Mouse (Mus musculus) hindbrain, embryonic 16.5 days (tissue): ENCODE results near the gene Trpm5. TPM values are rescaled to one million over a fixed set of nuclear protein-coding genes. Genes with fewer than 3 reads are reported as not detected.

ENCODE experiments used
- ATAC-seq: fragments of 200-750 bp; cut with Nextera tagmentation; 2 replicates; pipeline ENCODE4 v1.8.0; 2017; ENCODE audit warnings: moderate TSS enrichment, moderate library complexity
- H3K27ac ChIP-seq: fragments of 300-500 bp; sonication (generic); 2 replicates; pipeline ENCODE4 v1.5.1; 2014; ENCODE audit warnings: low read depth, mild to moderate bottlenecking, control low read depth, low read length, moderate library complexity
- H3K27me3 ChIP-seq: fragments of 300-500 bp; sonication (generic); replicated peaks from 2 replicates; pipeline ENCODE4 v1.6.1; 2014; ENCODE audit warnings: low read length; ENCODE audit not compliant: control insufficient read depth, insufficient read depth
- H3K36me3 ChIP-seq: fragments of 300-500 bp; sonication (generic); 2 replicates; pipeline ENCODE4 v1.6.1; 2014; ENCODE audit warnings: mild to moderate bottlenecking, low read length, moderate library complexity, mixed read lengths; ENCODE audit not compliant: control insufficient read depth, insufficient read depth
- H3K4me1 ChIP-seq: fragments of 300-500 bp; sonication (generic); 2 replicates; pipeline ENCODE4 v1.6.1; 2014; ENCODE audit warnings: low read depth, low read length; ENCODE audit not compliant: control insufficient read depth, insufficient read depth
- H3K4me2 ChIP-seq: fragments of 300-500 bp; sonication (generic); 2 replicates; pipeline ENCODE4 v1.6.1; 2014; ENCODE audit warnings: mild to moderate bottlenecking, low read length, control low read depth, moderate library complexity
- H3K4me3 ChIP-seq: fragments of 300-500 bp; sonication (generic); 2 replicates; pipeline ENCODE4 v1.5.1; 2014; ENCODE audit warnings: mild to moderate bottlenecking, low read length, control low read depth, moderate library complexity
- H3K9ac ChIP-seq: fragments of 300-500 bp; sonication (generic); 2 replicates; pipeline ENCODE4 v1.6.1; 2014; ENCODE audit warnings: low read depth, mild to moderate bottlenecking, control low read depth, low read length, moderate library complexity
- H3K9me3 ChIP-seq: fragments of 300-500 bp; sonication (generic); 2 replicates; pipeline ENCODE4 v1.6.1; 2014; ENCODE audit warnings: mild to moderate bottlenecking, low read length, moderate library complexity; ENCODE audit not compliant: control insufficient read depth
- WGBS: fragments of 180-500 bp; shearing (Covaris S2); extraction: QIAGEN DNeasy Blood & Tissue Kit; methylation state at CpG from one replicate; pipeline ENCODE4 v1.1.7; 2014; 5-methylcytosine and 5-hydroxymethylcytosine counted together
- polyA plus RNA-seq: library from polyadenylated mRNA; unstranded; fragments of >200 nt; fragmentation: Nextera tagmentation; extraction: Ambion mirVana; gene quantifications from 2 replicates; pipeline ENCODE4 v1.2.1, GENCODE M21; 2015

Gene Trpm5
- polyA plus RNA-seq, 1 experiment from 2014 or later, result 2.1 TPM

GRCm38 (mm10) chr7:143057667-143058220 is 36.7 kb downstream of the Trpm5 start:
- 0 out of 2 replicates have a peak overlapping the region, but pooled peaks have one; percentile 55 for H3K27ac ChIP-seq
- H3K4me2 ChIP-seq, result no peak overlapping the region
- no peaks in the 10 kb centered on the region for H3K9me3 ChIP-seq
- peaks cover 7% of the 10 kb centered on the region; the same call in 1 of the 2 replicates for H3K36me3 ChIP-seq
- no peak for ATAC-seq
- WGBS, result 86% methylated on average over 9 of the region's 9 CpGs
- H3K27me3 ChIP-seq, result no peaks in the 10 kb centered on the region
- H3K4me3 ChIP-seq, result no peak overlapping the region
- H3K9ac ChIP-seq, result no peak overlapping the region
- peaks cover 45% of the 10 kb centered on the region for H3K4me1 ChIP-seq

- Histone ChIP-seq H3K4me2 (no peak overlapping the region), H3K9ac (no peak overlapping the region), H3K9me3 (no peaks in the 10 kb centered on the region), H3K4me1 (peaks cover 49% of the 10 kb centered on the region), H3K27me3 (no peaks in the 10 kb centered on the region), H3K4me3 (no peak overlapping the region), H3K27ac (no peak overlapping the region), H3K36me3 (peaks cover 4% of the 10 kb centered on the region; the same call in 1 of the 2 replicates)
- ATAC-seq, result no peak
- WGBS, result 88% methylated on average over 5 of the region's 5 CpGs
Observed at GRCm38 (mm10) chr7:143057023-143057422, 37.4 kb downstream of the Trpm5 start.

GRCm38 (mm10) chr7:143055499-143056186 is 38.8 kb downstream of the Trpm5 start:
- 69% methylated on average over 11 of the region's 11 CpGs for WGBS

GRCm38 (mm10) chr7:143055001-143055400 is 39.4 kb downstream of the Trpm5 start:
- Histone ChIP-seq H3K4me1 (peaks cover 51% of the 10 kb centered on the region), H3K27ac (peak overlapping the region; percentile 18; the same call in 1 of the 2 replicates), H3K4me2 (peak overlapping the region; percentile 93), H3K9me3 (no peaks in the 10 kb centered on the region), H3K36me3 (peaks cover 1% of the 10 kb centered on the region; the same call in 1 of the 2 replicates), H3K9ac (peak overlapping the region; percentile 81), H3K4me3 (peak overlapping the region; percentile 86), H3K27me3 (no peaks in the 10 kb centered on the region)
- ATAC-seq, result no peak
- WGBS, result 87% methylated on average over 3 of the region's 3 CpGs

More at GRCm38 (mm10) chr7:143055499-143056186, 38.8 kb downstream of the Trpm5 start:
- Histone ChIP-seq H3K9me3 (no peaks in the 10 kb centered on the region), H3K4me2 (peak overlapping the region; percentile 93), H3K27me3 (no peaks in the 10 kb centered on the region), H3K4me3 (peak overlapping the region; percentile 86), H3K9ac (no peak overlapping the region), H3K4me1 (peaks cover 51% of the 10 kb centered on the region), H3K27ac (peak overlapping the region; percentile 40), H3K36me3 (peaks cover 4% of the 10 kb centered on the region; the same call in 1 of the 2 replicates)
- ATAC-seq, result no peak

- H3K4me3 ChIP-seq, result peak overlapping the region; percentile 86
- no peak for ATAC-seq
- no peaks in the 10 kb centered on the region for H3K36me3 ChIP-seq
- H3K4me2 ChIP-seq, result peak overlapping the region; percentile 93
- peaks cover 51% of the 10 kb centered on the region for H3K4me1 ChIP-seq
- 33% methylated on average over 3 of the region's 3 CpGs for WGBS
- peak overlapping the region; percentile 81 for H3K9ac ChIP-seq
- H3K9me3 ChIP-seq, result no peaks in the 10 kb centered on the region
- peak overlapping the region; percentile 78; the same call in 1 of the 2 replicates for H3K27ac ChIP-seq
- H3K27me3 ChIP-seq, result no peaks in the 10 kb centered on the region
Observed at GRCm38 (mm10) chr7:143054612-143054965, 39.9 kb downstream of the Trpm5 start.

GRCm38 (mm10) chr7:143053961-143054611 is 40.4 kb downstream of the Trpm5 start:
- ATAC-seq, result peak; percentile 25; the same call in 1 of the 2 replicates
- Histone ChIP-seq H3K4me1 (peaks cover 49% of the 10 kb centered on the region), H3K9ac (peak overlapping the region; percentile 81), H3K4me2 (peak overlapping the region; percentile 93), H3K36me3 (no peaks in the 10 kb centered on the region), H3K9me3 (no peaks in the 10 kb centered on the region), H3K27ac (peak overlapping the region; percentile 78), H3K27me3 (no peaks in the 10 kb centered on the region), H3K4me3 (peak overlapping the region; percentile 86)
- WGBS, result 53% methylated on average over 11 of the region's 11 CpGs

- Histone ChIP-seq H3K9me3 (no peaks in the 10 kb centered on the region), H3K4me3 (peak overlapping the region; percentile 86), H3K36me3 (no peaks in the 10 kb centered on the region), H3K4me1 (peaks cover 42% of the 10 kb centered on the region), H3K27ac (peak overlapping the region; percentile 78), H3K27me3 (no peaks in the 10 kb centered on the region), H3K4me2 (peak overlapping the region; percentile 93), H3K9ac (peak overlapping the region; percentile 81)
- peak; percentile 83 for ATAC-seq
- WGBS, result 0% methylated on average over 38 of the region's 46 CpGs
Observed at GRCm38 (mm10) chr7:143053008-143053899, 41.2 kb downstream of the Trpm5 start.

- H3K4me2 ChIP-seq, result peak within 1 kb of the TSS; percentile 93
- H3K9me3 ChIP-seq, result no peaks in the 10 kb centered on the region
- H3K4me1 ChIP-seq, result peaks cover 37% of the 10 kb centered on the region
- peak within 1 kb of the TSS; percentile 86 for H3K4me3 ChIP-seq
- no peaks in the 10 kb centered on the region for H3K36me3 ChIP-seq
- peak within 1 kb of the TSS; percentile 81 for H3K9ac ChIP-seq
- peak; percentile 81 for ATAC-seq
- no peaks in the 10 kb centered on the region for H3K27me3 ChIP-seq
- under 1% methylated on average over 34 of the region's 37 CpGs for WGBS
- H3K27ac ChIP-seq, result peak within 1 kb of the TSS; percentile 78
Observed at GRCm38 (mm10) chr7:143052626-143053007, 41.8 kb downstream of the Trpm5 start, which contains the start of gene Cd81. Cd81 (plus strand) TSS chr7:143052739.
